Mouse (Mus musculus) left cerebral cortex, adult 18-20 months (tissue): Measurements from ENCODE around the gene Prdx6b. TPM values are rescaled to one million over a fixed set of nuclear protein-coding genes. Genes with fewer than 3 reads are reported as not detected.

Experiments used
- DNase-seq, 2 experiments: peaks; one replicate each; pipeline ENCODE4 v3.0.0; 2021 to 2022; ENCODE audit warnings: low spot score in 2 of 2, mixed read lengths in 1 of 2
- total RNA-seq, 2 experiments: library from RNA; stranded (reverse); gene quantifications; 2 replicates each; pipeline ENCODE4 v1.2.3; 2021

Gene Prdx6b
- total RNA-seq, 2 experiments from 2014 or later, result not detected

- DNase-seq, result no peak
Measured at GRCm38 (mm10) chr2:80322878-80323277, 30.6 kb downstream of the Prdx6b start.

DNA sequence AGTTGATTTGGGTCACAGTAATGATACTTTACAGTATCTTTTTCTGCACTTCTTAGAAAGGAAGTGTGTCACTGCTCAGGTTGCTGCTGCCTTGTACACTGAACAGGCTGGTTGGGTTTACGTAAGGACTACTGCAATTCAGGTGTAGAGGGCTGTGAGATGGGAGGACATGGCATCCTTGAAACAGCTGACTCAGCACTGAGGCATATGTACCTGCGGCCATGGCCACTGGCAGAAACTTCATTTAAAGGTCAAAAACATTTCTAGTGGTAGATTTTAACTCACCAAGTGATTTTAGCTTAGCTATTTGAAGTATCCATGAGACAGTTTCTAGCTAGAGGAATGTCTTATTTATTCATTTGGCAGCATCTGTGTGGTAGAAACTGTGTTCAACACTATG, 33.5 kb downstream of the Prdx6b start:
- no peak for DNase-seq

DNA sequence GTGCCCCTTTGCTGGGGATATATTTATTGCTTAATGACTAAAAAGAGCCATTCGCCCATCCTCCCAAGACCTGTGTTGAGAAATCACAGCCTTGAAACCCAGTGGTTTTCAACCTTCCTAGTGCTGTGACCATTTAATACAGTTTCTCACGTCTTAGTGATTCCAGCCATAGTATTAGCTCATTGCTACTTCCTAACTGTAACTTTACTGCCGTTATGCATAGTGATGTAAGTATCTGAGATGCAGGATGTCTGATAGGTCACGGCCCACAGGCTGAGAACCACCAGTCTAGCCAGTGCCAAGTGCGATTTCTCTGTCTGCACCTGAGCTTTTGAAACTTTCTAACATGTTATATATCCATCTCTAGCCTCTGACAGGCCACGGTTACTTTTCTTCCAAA, 35.0 kb downstream of the Prdx6b start:
- no peak for DNase-seq

GRCm38 (mm10) chr2:80328961-80329653, 36.8 kb downstream of the Prdx6b start:
- no peak for DNase-seq

DNA sequence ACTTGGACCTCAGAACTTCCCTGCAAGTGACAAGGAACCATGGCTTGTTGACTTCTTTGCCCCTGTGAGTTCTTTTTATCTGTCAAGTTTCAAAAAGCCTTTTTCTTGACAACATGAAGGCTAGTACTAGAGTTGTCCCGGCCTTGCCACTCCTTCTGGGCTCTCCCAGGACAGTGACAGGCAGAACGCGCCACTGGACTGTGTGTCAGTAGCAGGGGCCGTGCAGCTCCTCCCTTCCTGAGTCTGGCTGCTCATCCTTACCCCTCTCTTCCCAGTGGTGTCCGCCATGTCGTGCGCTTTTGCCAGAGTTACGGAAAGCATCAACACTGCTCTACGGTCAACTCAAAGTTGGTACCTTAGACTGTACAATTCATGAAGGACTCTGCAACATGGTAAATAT, 48.3 kb downstream of the Prdx6b start:
- no peak for DNase-seq

Other genes with a start within 250 kb of the Prdx6b start
- 100 to 1,000 TPM; 152 to 160 TPM for gene Pde1a, start 163.0 kb upstream of the Prdx6b start, total RNA-seq
- 10 to 100 TPM; 68.2 to 72.4 TPM for gene Dnajc10, start 23.0 kb downstream of the Prdx6b start, total RNA-seq
- 10 to 100 TPM; 23.4 to 25.2 TPM for gene Frzb, start 155.2 kb downstream of the Prdx6b start, total RNA-seq